Mouse (Mus musculus) lung, postnatal 0 days (tissue): ENCODE data around the gene Stxbp3.

Experiments
- CTCF ChIP-seq: IDR thresholded peaks from 2 replicates; pipeline ENCODE4 v1.5.1; 2016; ENCODE audit warnings: antibody characterized with exemption, mild to moderate bottlenecking
- EP300 ChIP-seq: IDR thresholded peaks from 2 replicates; pipeline ENCODE4 v1.6.1; 2016; ENCODE audit warnings: antibody characterized with exemption, mild to moderate bottlenecking, control low read depth

DNA sequence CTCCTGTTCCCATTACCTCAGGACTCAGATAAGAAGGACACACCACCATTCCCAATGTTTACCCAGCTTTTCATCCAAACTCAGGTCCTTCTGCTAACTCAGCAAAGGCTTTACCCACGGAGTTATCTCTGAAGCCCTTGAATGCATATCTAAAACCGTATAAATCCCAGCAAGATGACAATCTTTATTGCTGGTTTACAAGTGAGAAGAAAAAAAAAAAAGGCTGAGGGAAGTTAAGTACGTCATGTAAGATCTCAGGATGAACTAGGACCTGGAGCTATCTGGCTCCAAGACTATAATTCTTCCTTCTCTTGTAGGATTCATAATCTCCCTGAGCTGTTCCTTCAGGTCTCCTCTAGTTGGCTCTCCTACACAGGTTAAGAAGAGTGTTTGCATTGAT lies 11.2 kb upstream of the Stxbp3 start:
- TF ChIP-seq CTCF: no peak
- no peak for TF ChIP-seq EP300
